Mouse (Mus musculus): ENCODE measurements around the gene Gm9573. TPM values are rescaled to one million over a fixed set of nuclear protein-coding genes. Genes with fewer than 3 reads are reported as not detected.
A peak's percentile ranks its signal among the peaks of the same experiment; 100 is the strongest.

The Gm9573 gene
- total RNA-seq (2014; rRNA removed) (not detected in 2 replicates), polyA plus RNA-seq (2015; fragmentation: Nextera tagmentation; extraction: Ambion mirVana) (not detected in 2 replicates)

DNA sequence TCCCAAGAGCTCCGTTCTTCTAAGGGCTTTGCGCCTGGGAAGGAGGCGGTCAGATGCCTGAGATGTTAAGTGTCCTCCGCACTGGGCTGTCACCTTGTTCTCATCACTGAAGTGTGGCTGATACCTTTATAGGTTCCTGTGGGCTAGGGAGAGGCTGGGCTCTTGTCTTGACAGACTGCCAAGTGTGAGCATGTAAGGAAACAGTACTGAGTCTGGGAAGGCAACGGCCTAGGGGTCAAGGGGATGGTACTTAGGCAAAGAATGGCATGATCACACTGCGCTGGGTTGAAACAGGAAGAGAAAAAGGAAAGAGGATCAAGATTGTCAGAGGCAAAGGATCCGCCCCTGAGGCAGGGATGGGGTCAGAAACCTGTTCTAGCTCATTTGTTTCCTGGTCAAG lies at the start of gene Gm9573:
Gm9573 (minus strand) TSS at position 101 of the 400 bp plus-strand sequence.
- H3K27me3 ChIP-seq (ENCODE audit: insufficient read depth, low read length) = no peaks in the 10 kb centered on the region
- no peak for TF ChIP-seq CTCF (IDR thresholded peaks at IDR 0.05)
- no peak for ATAC-seq (ENCODE audit: low FRiP score)

DNA sequence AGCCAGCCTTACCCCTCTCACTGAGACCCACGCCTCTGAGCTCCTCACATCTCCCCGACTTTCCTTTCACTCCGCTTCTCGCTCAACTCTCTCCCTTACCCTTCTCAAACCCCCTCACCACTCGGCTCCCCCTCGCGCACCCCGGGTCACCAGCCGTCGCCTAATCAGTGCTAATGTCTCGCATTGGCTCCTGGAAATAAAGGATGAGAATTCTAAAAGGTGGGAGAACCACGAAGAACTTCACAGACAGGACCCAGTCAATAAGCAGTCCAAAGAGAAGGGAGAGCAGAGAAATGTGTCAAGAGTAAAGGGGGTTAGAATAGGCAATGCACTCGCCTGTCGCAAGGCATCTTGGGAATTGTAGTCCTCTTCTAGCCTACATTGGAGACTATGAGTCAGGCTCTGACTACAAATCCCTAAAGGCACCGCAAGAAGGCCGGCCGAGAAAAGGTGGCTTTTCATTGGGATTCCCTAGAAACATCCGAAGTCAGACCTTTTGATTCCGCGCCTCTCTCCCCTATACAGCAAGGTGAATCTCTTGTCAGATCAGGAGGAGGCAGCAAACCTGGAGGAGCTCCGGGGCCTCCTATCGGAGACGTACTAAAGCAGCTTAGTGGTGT lies 47.1 kb upstream of the Gm9573 start, which contains the start of gene Gtf2h4:
Gtf2h4 (minus strand) TSS at position 324 of the 620 bp plus-strand sequence.
- Histone ChIP-seq H3K27me3 (ENCODE audit: insufficient read depth, low read length) (no peaks in the 10 kb centered on the region), H3K27ac (ENCODE audit: low read depth, low read length) (peak within 1 kb of the TSS; percentile 48; the same call in 1 of the 2 replicates), H3K4me1 (ENCODE audit: insufficient read depth, low read length) (peaks cover 2% of the 10 kb centered on the region; the same call in 1 of the 2 replicates), H3K36me3 (ENCODE audit: insufficient read depth, low read length) (0 out of 2 replicates have a peak, but pooled peaks cover 4% of the 10 kb centered on the region), H3K9ac (replicated peaks; ENCODE audit: low read length, poor library complexity, severe bottlenecking) (peak within 1 kb of the TSS; percentile 71), H3K4me3 (ENCODE audit: low read depth, low read length) (peak within 1 kb of the TSS; percentile 48), H3K9me3 (ENCODE audit: low read length) (no peaks in the 10 kb centered on the region), H3K4me2 (ENCODE audit: low read depth, low read length, poor library complexity, severe bottlenecking) (peak within 1 kb of the TSS; percentile 73)
- DNase-seq (ENCODE audit: low spot score) (peak; percentile 99), ATAC-seq (ENCODE audit: low FRiP score) (peak; percentile 94)
- TF ChIP-seq CTCF (IDR thresholded peaks at IDR 0.05) = peak; percentile 53
- 2% methylated on average over 23 of the region's 23 CpGs for WGBS

More for the DNA sequence above, at the start of gene Gm9573:
- DNase-seq (ENCODE audit: low spot score) = no peak
- Histone ChIP-seq H3K4me3 (ENCODE audit: low read depth, low read length) (no peak within 1 kb of the TSS), H3K27ac (ENCODE audit: low read depth, low read length) (no peak within 1 kb of the TSS), H3K4me1 (ENCODE audit: insufficient read depth, low read length) (no peaks in the 10 kb centered on the region), H3K4me2 (ENCODE audit: low read depth, low read length, poor library complexity, severe bottlenecking) (no peak within 1 kb of the TSS), H3K9me3 (ENCODE audit: low read length) (no peaks in the 10 kb centered on the region), H3K9ac (replicated peaks; ENCODE audit: low read length, poor library complexity, severe bottlenecking) (no peak within 1 kb of the TSS), H3K36me3 (ENCODE audit: insufficient read depth, low read length) (no peaks in the 10 kb centered on the region)
- WGBS = 87% methylated on average over 7 of the region's 7 CpGs

GRCm38 (mm10) chr17:35672527-35672926 lies 46.1 kb upstream of the Gm9573 start:
- 89% methylated on average over 6 of the region's 6 CpGs for WGBS
- TF ChIP-seq CTCF (IDR thresholded peaks at IDR 0.05) = no peak
- no peak for ATAC-seq (ENCODE audit: low FRiP score)
- H3K4me1 ChIP-seq (ENCODE audit: insufficient read depth, low read length) = peaks cover 2% of the 10 kb centered on the region; the same call in 1 of the 2 replicates
- no peak overlapping the region for H3K27ac ChIP-seq (ENCODE audit: low read depth, low read length)
- no peak for DNase-seq (ENCODE audit: low spot score)
- H3K36me3 ChIP-seq (ENCODE audit: insufficient read depth, low read length) = 0 out of 2 replicates have a peak, but pooled peaks cover 4% of the 10 kb centered on the region
- no peaks in the 10 kb centered on the region for H3K27me3 ChIP-seq (ENCODE audit: insufficient read depth, low read length)
- H3K4me2 ChIP-seq (ENCODE audit: low read depth, low read length, poor library complexity, severe bottlenecking) = peak overlapping the region; percentile 73; the same call in 1 of the 2 replicates
- no peak overlapping the region for H3K4me3 ChIP-seq (ENCODE audit: low read depth, low read length)
- H3K9me3 ChIP-seq (ENCODE audit: low read length) = no peaks in the 10 kb centered on the region
- peak overlapping the region; percentile 71; the same call in 1 of the 2 replicates for H3K9ac ChIP-seq (replicated peaks; ENCODE audit: low read length, poor library complexity, severe bottlenecking)

DNA sequence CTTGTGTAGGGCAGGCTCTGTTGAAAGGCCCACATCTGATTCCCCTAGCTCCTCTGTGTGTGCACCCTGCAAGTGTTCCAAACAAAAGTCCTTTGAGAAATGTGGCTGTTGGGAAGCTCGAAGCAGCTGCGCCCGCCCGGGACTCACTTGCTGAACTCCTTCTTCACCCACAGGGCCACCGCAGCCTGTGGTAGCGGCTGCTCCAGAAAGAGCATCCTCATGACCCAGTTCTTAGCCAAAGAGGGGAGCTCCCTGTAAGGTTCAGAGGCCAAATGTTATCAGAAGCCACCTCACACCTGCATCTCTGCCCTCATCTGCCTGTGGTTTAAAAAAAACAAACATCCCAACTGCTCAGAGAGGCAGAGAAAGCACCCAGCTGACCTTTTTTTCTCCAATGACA lies 45.4 kb upstream of the Gm9573 start:
- H3K27me3 ChIP-seq (ENCODE audit: insufficient read depth, low read length) = no peaks in the 10 kb centered on the region
- DNase-seq (ENCODE audit: low spot score) = no peak
- H3K36me3 ChIP-seq (ENCODE audit: insufficient read depth, low read length) = 0 out of 2 replicates have a peak, but pooled peaks cover 4% of the 10 kb centered on the region
- no peak overlapping the region for H3K4me2 ChIP-seq (ENCODE audit: low read depth, low read length, poor library complexity, severe bottlenecking)
- no peak for ATAC-seq (ENCODE audit: low FRiP score)
- no peaks in the 10 kb centered on the region for H3K9me3 ChIP-seq (ENCODE audit: low read length)
- TF ChIP-seq CTCF (IDR thresholded peaks at IDR 0.05) = no peak
- peaks cover 2% of the 10 kb centered on the region; the same call in 1 of the 2 replicates for H3K4me1 ChIP-seq (ENCODE audit: insufficient read depth, low read length)
- no peak overlapping the region for H3K27ac ChIP-seq (ENCODE audit: low read depth, low read length)
- 96% methylated on average over 6 of the region's 6 CpGs for WGBS
- H3K4me3 ChIP-seq (ENCODE audit: low read depth, low read length) = no peak overlapping the region
- H3K9ac ChIP-seq (replicated peaks; ENCODE audit: low read length, poor library complexity, severe bottlenecking) = no peak overlapping the region

GRCm38 (mm10) chr17:35669731-35670130 lies 43.3 kb upstream of the Gm9573 start:
- Histone ChIP-seq H3K27me3 (ENCODE audit: insufficient read depth, low read length) (no peaks in the 10 kb centered on the region), H3K9me3 (ENCODE audit: low read length) (no peaks in the 10 kb centered on the region), H3K4me1 (ENCODE audit: insufficient read depth, low read length) (peaks cover 6% of the 10 kb centered on the region; the same call in 1 of the 2 replicates), H3K36me3 (ENCODE audit: insufficient read depth, low read length) (0 out of 2 replicates have a peak, but pooled peaks cover 8% of the 10 kb centered on the region), H3K27ac (ENCODE audit: low read depth, low read length) (no peak overlapping the region), H3K4me3 (ENCODE audit: low read depth, low read length) (no peak overlapping the region), H3K9ac (replicated peaks; ENCODE audit: low read length, poor library complexity, severe bottlenecking) (no peak overlapping the region), H3K4me2 (ENCODE audit: low read depth, low read length, poor library complexity, severe bottlenecking) (no peak overlapping the region)
- ATAC-seq (ENCODE audit: low FRiP score) = no peak
- 93% methylated on average over 9 of the region's 9 CpGs for WGBS
- TF ChIP-seq CTCF (IDR thresholded peaks at IDR 0.05) = no peak
- DNase-seq (ENCODE audit: low spot score) = no peak
